Mouse (Mus musculus) ES-CJ7 (cell line): ENCODE results near the gene Slc44a1.
A peak's percentile ranks its signal among the peaks of the same experiment; 100 is the strongest.

Experiments used
- DNase-seq: peaks from one replicate; pipeline ENCODE4 v3.0.0; 2011; ENCODE audit warnings: low read depth, low spot score

The Slc44a1 gene

GRCm38 (mm10) chr4:53431585-53432234 lies 8.5 kb upstream of the Slc44a1 start:
- no peak for DNase-seq

- DNase-seq: no peak
Observed at GRCm38 (mm10) chr4:53437110-53437755, 3.0 kb upstream of the Slc44a1 start.

GRCm38 (mm10) chr4:53438386-53438785 lies 1.8 kb upstream of the Slc44a1 start:
- DNase-seq: no peak

GRCm38 (mm10) chr4:53438836-53439480 lies 1.3 kb upstream of the Slc44a1 start:
- peak; percentile 66 for DNase-seq

- DNase-seq: no peak
Observed at GRCm38 (mm10) chr4:53439636-53440009, 590 bp upstream of the Slc44a1 start.

- peak; percentile 39 for DNase-seq
Observed at GRCm38 (mm10) chr4:53440816-53441571, 781 bp downstream of the Slc44a1 start.

- no peak for DNase-seq
Observed at GRCm38 (mm10) chr4:53441683-53442082, 1.5 kb downstream of the Slc44a1 start.

- no peak for DNase-seq
Observed at GRCm38 (mm10) chr4:53446216-53446615, 6.0 kb downstream of the Slc44a1 start.

- DNase-seq: no peak
Observed at GRCm38 (mm10) chr4:53447773-53448172, 7.6 kb downstream of the Slc44a1 start.

GRCm38 (mm10) chr4:53450736-53451135 lies 10.5 kb downstream of the Slc44a1 start:
- DNase-seq: no peak

- DNase-seq: peak; percentile 25
Observed at GRCm38 (mm10) chr4:53451887-53452286, 11.7 kb downstream of the Slc44a1 start.

- no peak for DNase-seq
Observed at GRCm38 (mm10) chr4:53452457-53452856, 12.2 kb downstream of the Slc44a1 start.

- DNase-seq: peak; percentile 69
Observed at GRCm38 (mm10) chr4:53452976-53453889, 13.0 kb downstream of the Slc44a1 start.

GRCm38 (mm10) chr4:53455885-53456284 lies 15.7 kb downstream of the Slc44a1 start:
- no peak for DNase-seq

GRCm38 (mm10) chr4:53456570-53456969 lies 16.4 kb downstream of the Slc44a1 start:
- no peak for DNase-seq

GRCm38 (mm10) chr4:53458503-53458902 lies 18.3 kb downstream of the Slc44a1 start:
- DNase-seq: no peak

- no peak for DNase-seq
Observed at GRCm38 (mm10) chr4:53459697-53460096, 19.5 kb downstream of the Slc44a1 start.

- no peak for DNase-seq
Observed at GRCm38 (mm10) chr4:53461026-53461425, 20.8 kb downstream of the Slc44a1 start.

- DNase-seq: no peak
Observed at GRCm38 (mm10) chr4:53462069-53462468, 21.9 kb downstream of the Slc44a1 start.

GRCm38 (mm10) chr4:53462505-53463251 lies 22.5 kb downstream of the Slc44a1 start:
- peak; percentile 66 for DNase-seq
